Mouse (Mus musculus) myocyte (in vitro differentiated cells): Measurements from ENCODE around the gene Pnmal1.

Source experiments
- CEBPB ChIP-seq: IDR thresholded peaks from 2 replicates; pipeline ENCODE4 v1.6.1; 2011; ENCODE audit warnings: mild to moderate bottlenecking, moderate library complexity; ENCODE audit not compliant: poor library complexity, insufficient read depth, severe bottlenecking
- MYOD1 ChIP-seq, 3 experiments: IDR thresholded peaks; one replicate each; pipeline ENCODE4 v1.6.1; 2011; ENCODE audit warnings: control low read depth in 2 of 3, low read depth in 2 of 3, mild to moderate bottlenecking in 2 of 3, moderate library complexity in 1 of 3; ENCODE audit not compliant: insufficient read length in 2 of 3, control insufficient read depth in 1 of 3
- POLR2A ChIP-seq: IDR thresholded peaks from one replicate; pipeline ENCODE4 v1.6.1; 2011; ENCODE audit warnings: low read depth, mild to moderate bottlenecking, control low read depth, moderate library complexity; ENCODE audit not compliant: insufficient read length
- POLR2AphosphoS2 ChIP-seq: IDR thresholded peaks from one replicate; pipeline ENCODE4 v1.6.1; 2011; ENCODE audit warnings: low read depth, control low read depth; ENCODE audit not compliant: insufficient read length
- SRF ChIP-seq: IDR thresholded peaks from one replicate; pipeline ENCODE4 v1.6.1; 2011; ENCODE audit warnings: low read depth; ENCODE audit not compliant: control insufficient read depth, insufficient read length

DNA sequence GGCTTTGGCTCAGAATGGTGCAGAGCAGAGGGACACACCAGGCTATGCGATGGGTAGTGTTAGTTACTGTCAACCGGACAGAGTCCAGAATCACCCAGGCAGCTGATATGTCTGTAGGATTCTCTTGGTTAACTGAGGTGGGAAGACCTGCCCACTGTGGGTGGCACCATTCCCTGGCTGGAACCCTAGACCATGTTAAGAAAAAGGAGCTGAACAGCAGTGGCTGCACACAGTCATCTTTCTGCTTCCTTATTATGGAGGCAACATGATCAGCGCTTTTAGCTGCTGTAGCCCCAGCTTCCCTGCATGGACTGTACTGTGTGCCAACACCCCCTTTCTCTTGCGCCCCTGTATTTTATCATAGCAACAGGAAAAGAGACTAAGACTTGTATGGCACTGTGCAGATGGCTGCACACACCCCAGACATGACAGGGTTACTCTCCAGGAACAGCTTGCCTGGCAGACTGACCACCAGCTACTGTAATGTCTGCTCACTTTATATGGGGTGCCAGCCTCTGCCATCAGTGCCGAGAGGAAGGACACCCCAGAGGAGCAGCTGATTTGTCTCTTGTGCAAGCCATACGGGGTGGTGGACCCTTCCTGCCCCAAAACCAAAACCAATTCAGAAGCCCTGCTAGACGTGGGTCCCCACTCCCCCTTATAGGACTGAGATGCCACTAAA lies 52.6 kb downstream of the Pnmal1 start:
- TF ChIP-seq MYOD1 (IDR thresholded peaks at IDR 0.05; ENCODE audit: control insufficient read depth in 1 of 3, insufficient read length in 2 of 3, low read depth in 2 of 3) (no peak), CEBPB (no peak), SRF (no peak), POLR2A (no peak), POLR2AphosphoS2 (no peak)
